Mouse (Mus musculus) intestine, postnatal 0 days (tissue): Measurements from ENCODE around the gene Abtb2. TPM values are rescaled to one million over a fixed set of nuclear protein-coding genes. Genes with fewer than 3 reads are reported as not detected.
"Not testable (repeated sequence)": the region's sequence is repeated elsewhere in the genome, so short reads cannot be mapped to it uniquely, and the experiment has no call there.

Source experiments
- ATAC-seq: fragments of 200-750 bp; cut with Nextera tagmentation; 2 replicates; pipeline ENCODE4 v1.8.0; 2017; ENCODE audit warnings: mild to moderate bottlenecking, moderate TSS enrichment, moderate library complexity
- H3K27ac ChIP-seq: fragments of 300-500 bp; sonication (generic); 2 replicates; pipeline ENCODE4 v1.5.1; 2014; ENCODE audit warnings: mild to moderate bottlenecking, low read depth, low read length, moderate library complexity
- H3K27me3 ChIP-seq: fragments of 300-500 bp; sonication (generic); replicated peaks from 2 replicates; pipeline ENCODE4 v1.6.1; 2014; ENCODE audit warnings: low read length, mixed read lengths; ENCODE audit not compliant: control insufficient read depth, insufficient read depth
- H3K36me3 ChIP-seq: fragments of 300-500 bp; sonication (generic); 2 replicates; pipeline ENCODE4 v1.6.1; 2014; ENCODE audit warnings: mild to moderate bottlenecking, moderate library complexity; ENCODE audit not compliant: control insufficient read depth, insufficient read depth
- H3K4me1 ChIP-seq: fragments of 300-500 bp; sonication (generic); replicated peaks from 2 replicates; pipeline ENCODE4 v1.6.1; 2014; ENCODE audit warnings: antibody characterized with exemption, low read length, mixed read lengths; ENCODE audit not compliant: control insufficient read depth, insufficient read depth
- H3K4me2 ChIP-seq: fragments of 300-500 bp; sonication (generic); replicated peaks from 2 replicates; pipeline ENCODE4 v1.6.1; 2014; ENCODE audit warnings: low read depth, mild to moderate bottlenecking, moderate library complexity
- H3K4me3 ChIP-seq: fragments of 300-500 bp; sonication (generic); 2 replicates; pipeline ENCODE4 v1.5.1; 2014; ENCODE audit warnings: low read depth, low read length
- H3K9ac ChIP-seq: fragments of 300-500 bp; sonication (generic); 2 replicates; pipeline ENCODE4 v1.6.1; 2014; ENCODE audit warnings: mild to moderate bottlenecking, low read depth, low read length
- H3K9me3 ChIP-seq: fragments of 300-500 bp; sonication (generic); 2 replicates; pipeline ENCODE4 v1.6.1; 2016; ENCODE audit warnings: mixed run types; ENCODE audit not compliant: control insufficient read depth
- CTCF ChIP-seq: sonication (generic); IDR thresholded peaks from 2 replicates; pipeline ENCODE4 v1.5.1; 2016; ENCODE audit warnings: low read depth, mild to moderate bottlenecking, control low read depth, antibody characterized with exemption, moderate library complexity
- whole genome bisulfite sequencing: fragments of 180-500 bp; shearing (Covaris S2); extraction: QIAGEN DNeasy Blood & Tissue Kit; methylation state at CpG from one replicate; pipeline ENCODE4 v1.1.7; 2014; 5-methylcytosine and 5-hydroxymethylcytosine counted together
- polyA plus RNA-seq: library from polyadenylated mRNA; unstranded; fragments of >200 nt; fragmentation: Nextera tagmentation; extraction: Ambion mirVana; gene quantifications from 2 replicates; pipeline ENCODE4 v1.2.1, GENCODE M21; 2015

Gene Abtb2
- polyA plus RNA-seq: 3.8 and 3.9 TPM in 2 replicates

DNA sequence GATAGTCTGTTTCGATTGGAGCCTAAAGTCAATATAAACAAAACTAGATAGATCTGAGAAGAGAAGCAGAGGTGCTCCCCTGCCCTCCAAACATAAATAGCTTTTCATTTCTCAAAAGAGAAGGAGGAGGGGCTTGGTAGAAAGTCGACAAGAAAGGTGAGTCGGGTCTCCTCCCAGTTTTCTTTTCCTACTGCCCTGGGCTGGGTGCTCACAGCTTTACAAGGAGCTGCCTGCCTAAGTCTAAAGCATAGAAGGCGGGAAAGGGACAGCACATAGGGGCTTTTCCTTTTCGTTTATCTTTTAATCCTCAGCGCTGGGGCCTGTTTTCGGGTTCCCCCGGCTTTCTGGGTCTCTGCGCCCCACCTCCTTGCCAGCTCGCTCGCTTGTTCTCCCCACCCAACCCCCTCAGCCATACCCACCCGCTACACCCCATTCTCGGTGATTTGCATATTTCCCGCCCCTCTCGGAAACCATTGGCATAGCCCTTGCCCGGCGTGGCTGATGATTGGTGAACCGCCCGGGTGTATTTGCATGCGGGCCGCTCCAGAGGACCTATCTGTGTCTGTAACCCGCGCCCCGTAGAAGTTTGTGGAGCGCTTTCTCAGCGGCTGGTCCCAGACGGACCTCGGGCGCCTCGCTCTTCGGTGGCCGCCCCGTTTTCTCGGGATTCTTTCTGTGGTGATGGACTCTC, at the start of gene Abtb2:
TSS of gene Abtb2 (plus strand) at position 579 of the 691 bp plus-strand sequence.
- under 1% methylated on average over 34 of the region's 34 CpGs for WGBS
- H3K4me2 ChIP-seq: peak within 1 kb of the TSS; percentile 98
- peak within 1 kb of the TSS; percentile 55 for H3K9ac ChIP-seq
- no peak for TF ChIP-seq CTCF
- peaks cover 6% of the 10 kb centered on the region for H3K27me3 ChIP-seq
- H3K36me3 ChIP-seq: no peaks in the 10 kb centered on the region
- peak within 1 kb of the TSS; percentile 71 for H3K27ac ChIP-seq
- peaks cover 2% of the 10 kb centered on the region; the same call in 1 of the 2 replicates for H3K4me1 ChIP-seq
- peak within 1 kb of the TSS; percentile 48 for H3K4me3 ChIP-seq
- H3K9me3 ChIP-seq: no peaks in the 10 kb centered on the region
- ATAC-seq: peak; percentile 93

DNA sequence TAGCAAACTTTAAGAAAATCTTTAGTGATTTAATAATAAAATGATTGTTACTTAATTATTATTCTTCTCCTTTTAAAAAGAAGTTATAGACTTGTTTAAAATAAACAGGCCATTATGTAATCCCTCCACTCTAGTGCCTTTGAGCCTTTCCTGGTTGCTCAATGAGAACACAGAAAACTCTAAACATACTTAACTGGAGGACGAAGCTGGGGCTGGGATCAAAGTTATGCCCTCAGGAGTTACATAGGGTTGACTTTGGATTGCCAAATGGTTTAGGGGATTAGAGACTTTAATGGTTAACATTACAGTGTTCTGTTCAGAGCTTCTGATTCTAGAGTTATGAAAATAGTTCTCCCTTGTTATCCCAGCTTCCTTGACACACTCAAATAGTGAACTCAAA, 49.6 kb upstream of the Abtb2 start:
- H3K4me1 ChIP-seq: no peaks in the 10 kb centered on the region
- H3K9me3 ChIP-seq: no peaks in the 10 kb centered on the region
- no peak for ATAC-seq
- no peak overlapping the region for H3K9ac ChIP-seq
- H3K27me3 ChIP-seq: no peaks in the 10 kb centered on the region
- H3K36me3 ChIP-seq: no peaks in the 10 kb centered on the region
- WGBS: 53% methylated on average over 1 of the region's 1 CpGs
- no peak overlapping the region for H3K4me3 ChIP-seq
- H3K4me2 ChIP-seq: no peak overlapping the region
- H3K27ac ChIP-seq: no peak overlapping the region
- no peak for TF ChIP-seq CTCF

DNA sequence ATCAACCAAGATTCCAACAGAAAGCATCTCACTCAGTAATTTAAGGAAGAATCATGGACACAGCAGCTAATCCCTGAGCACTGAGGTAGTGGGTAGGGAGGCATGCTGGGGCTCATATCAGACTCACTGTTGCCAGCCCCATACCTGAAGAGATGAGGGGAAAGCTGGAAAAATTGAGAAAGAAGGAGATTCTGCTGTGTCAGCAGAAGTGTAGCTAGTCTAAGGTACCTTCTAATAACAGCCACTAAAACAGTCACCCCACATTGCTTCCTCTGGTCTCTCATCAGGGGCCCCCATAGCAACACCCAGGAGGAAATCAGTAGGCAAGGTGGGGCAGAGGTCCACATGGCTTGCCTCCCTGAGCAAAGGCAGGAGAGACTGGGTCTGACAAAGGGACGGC, 40.5 kb upstream of the Abtb2 start:
- Histone ChIP-seq H3K36me3 (no peaks in the 10 kb centered on the region), H3K27ac (no peak overlapping the region), H3K4me3 (no peak overlapping the region), H3K27me3 (no peaks in the 10 kb centered on the region), H3K9me3 (no peaks in the 10 kb centered on the region), H3K4me2 (no peak overlapping the region), H3K9ac (no peak overlapping the region), H3K4me1 (no peaks in the 10 kb centered on the region)
- 90% methylated on average over 1 of the region's 1 CpGs for WGBS
- no peak for TF ChIP-seq CTCF
- ATAC-seq: no peak

DNA sequence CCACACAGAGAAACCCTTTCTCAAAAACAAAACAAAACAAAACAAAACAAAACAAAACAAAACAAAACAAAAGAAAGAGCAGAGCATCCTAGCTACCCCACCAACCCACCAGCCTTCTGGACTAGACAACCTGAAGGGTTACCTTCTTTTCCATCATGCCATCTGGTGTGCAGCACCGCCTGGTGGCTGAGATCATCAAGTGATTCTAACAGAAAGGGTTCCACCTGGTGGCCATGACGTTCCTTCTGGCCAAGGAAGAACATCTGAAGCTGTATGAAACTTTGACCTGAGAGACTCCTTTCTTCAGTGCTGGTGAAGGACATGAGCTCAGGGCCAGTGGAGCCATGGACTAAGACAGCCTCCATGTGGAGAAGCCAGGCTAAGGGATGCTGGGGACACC, 19.0 kb upstream of the Abtb2 start:
- TF ChIP-seq CTCF: peak; percentile 100
- no peak overlapping the region for H3K4me3 ChIP-seq
- H3K4me2 ChIP-seq: no peak overlapping the region
- ATAC-seq: peak; percentile 49; the same call in 1 of the 2 replicates
- no peaks in the 10 kb centered on the region for H3K27me3 ChIP-seq
- WGBS: 0% methylated on average over 2 of the region's 2 CpGs
- no peak overlapping the region for H3K27ac ChIP-seq
- H3K36me3 ChIP-seq: no peaks in the 10 kb centered on the region
- no peaks in the 10 kb centered on the region for H3K9me3 ChIP-seq
- H3K4me1 ChIP-seq: no peaks in the 10 kb centered on the region
- no peak overlapping the region for H3K9ac ChIP-seq

DNA sequence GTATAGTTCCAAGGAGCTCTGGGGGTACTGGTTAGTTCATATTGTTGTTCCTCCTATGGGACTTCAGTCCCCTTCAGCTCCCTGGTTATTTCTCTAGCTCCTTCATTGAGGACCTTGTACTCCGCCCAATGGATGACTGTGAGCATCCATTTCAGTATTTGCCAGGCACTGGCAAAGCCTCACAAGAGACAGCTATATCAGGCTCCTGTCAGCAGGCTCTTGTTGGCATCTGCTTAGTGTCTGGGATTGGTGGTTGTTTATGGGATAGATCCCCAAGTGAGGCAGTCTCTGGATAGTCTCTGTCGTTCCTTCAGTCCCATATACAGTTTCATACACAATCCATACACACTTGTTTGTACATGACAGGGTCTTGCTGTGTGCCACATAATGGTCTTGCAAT, 15.8 kb upstream of the Abtb2 start:
- 75% methylated on average over 2 of the region's 2 CpGs for WGBS
- not testable (repeated sequence) for H3K4me3 ChIP-seq, H3K4me1 ChIP-seq, H3K9ac ChIP-seq, H3K27ac ChIP-seq, H3K9me3 ChIP-seq, H3K4me2 ChIP-seq, ATAC-seq, H3K36me3 ChIP-seq, H3K27me3 ChIP-seq

DNA sequence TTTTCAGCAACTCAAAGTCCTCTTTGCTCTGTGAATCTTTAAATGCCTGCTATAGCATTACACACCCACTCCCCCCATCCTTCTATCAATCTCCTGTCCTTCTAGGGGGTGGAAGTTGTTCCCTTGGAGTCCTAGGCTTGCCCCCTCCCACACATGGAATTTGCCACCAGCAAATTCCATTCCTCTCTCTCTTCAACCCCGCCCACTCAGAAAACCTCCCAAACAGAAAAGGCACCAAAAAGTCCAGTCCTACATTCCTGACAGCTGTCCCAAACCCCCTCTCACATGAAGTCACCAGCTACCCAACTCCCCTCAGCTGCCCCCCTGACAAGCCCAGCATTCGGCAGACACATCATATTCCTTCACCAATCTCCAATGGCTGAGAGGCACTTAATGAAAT, 12.1 kb upstream of the Abtb2 start:
- WGBS: 61% methylated on average over 2 of the region's 2 CpGs
- no peak overlapping the region for H3K27ac ChIP-seq
- H3K36me3 ChIP-seq: no peaks in the 10 kb centered on the region
- H3K9me3 ChIP-seq: no peaks in the 10 kb centered on the region
- no peak for TF ChIP-seq CTCF
- H3K27me3 ChIP-seq: no peaks in the 10 kb centered on the region
- ATAC-seq: no peak
- no peaks in the 10 kb centered on the region for H3K4me1 ChIP-seq
- H3K4me2 ChIP-seq: no peak overlapping the region
- H3K4me3 ChIP-seq: no peak overlapping the region
- no peak overlapping the region for H3K9ac ChIP-seq
